Mouse (Mus musculus): ENCODE data around the gene Gm49486.

DNA sequence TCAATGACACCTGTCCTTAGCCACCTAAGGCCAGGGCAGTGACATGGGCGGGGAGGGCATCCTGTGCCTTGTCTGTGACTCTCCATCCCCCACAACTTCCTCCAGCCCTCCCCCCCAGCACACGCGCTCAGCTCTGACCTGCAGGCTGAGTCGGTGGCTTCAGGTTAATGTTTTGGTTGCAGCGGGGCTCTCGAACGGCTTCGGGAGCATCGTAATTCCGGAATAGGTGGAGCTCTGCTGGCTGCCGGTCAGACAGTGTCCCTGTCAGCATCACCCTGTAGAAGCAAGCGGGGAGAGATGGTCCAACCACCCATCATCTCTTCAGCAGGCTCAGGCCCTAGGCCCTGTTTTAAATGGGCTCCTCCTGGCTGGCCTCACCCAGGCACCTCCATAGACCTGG, 60.2 kb downstream of the Gm49486 start:
- TF ChIP-seq CTCF (conservative IDR thresholded peaks at IDR 0.05; ENCODE audit: insufficient read depth, insufficient read length, low read depth, low read length) (no peak), POLR2A (IDR thresholded peaks at IDR 0.05; ENCODE audit: low read depth, low read length) (no peak)

All from kidney, adult 2 months (tissue).